Mouse (Mus musculus): Measurements from ENCODE around the gene Tmem45b. TPM values are rescaled to one million over a fixed set of nuclear protein-coding genes. Genes with fewer than 3 reads are reported as not detected.

Gene Tmem45b
- polyA plus RNA-seq, 1 experiment from 2014 or later: 234 TPM

DNA sequence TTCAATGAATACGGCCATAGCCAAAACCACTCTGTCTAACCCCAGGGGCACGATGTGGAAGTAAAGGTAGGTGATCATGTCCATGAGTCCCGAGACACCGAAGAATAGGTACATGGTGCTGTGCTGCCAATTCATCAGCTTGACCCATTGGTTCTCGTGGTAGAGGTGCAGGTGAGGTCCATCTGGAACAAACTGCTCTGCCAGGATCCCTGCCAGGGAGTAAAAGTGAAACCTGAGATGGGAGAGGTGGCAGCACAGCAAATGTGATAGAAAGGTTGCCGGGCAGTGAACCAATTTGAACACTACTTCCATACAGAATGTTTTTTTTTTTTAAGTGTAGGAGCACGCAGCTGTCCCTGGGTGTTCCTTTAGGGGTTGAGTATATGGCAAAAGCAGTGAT, 35.3 kb downstream of the Tmem45b start:
- H3K9me3 ChIP-seq (ENCODE audit: control insufficient read depth): no peaks in the 10 kb centered on the region
- no peak for TF ChIP-seq CTCF (IDR thresholded peaks at IDR 0.05; ENCODE audit: low read depth)
- H3K27me3 ChIP-seq (replicated peaks; ENCODE audit: control insufficient read depth, insufficient read depth, low read length): no peaks in the 10 kb centered on the region
- H3K4me2 ChIP-seq (replicated peaks; ENCODE audit: low read depth): no peak overlapping the region
- H3K4me3 ChIP-seq (ENCODE audit: low read depth, low read length): no peak overlapping the region
- no peak overlapping the region for H3K27ac ChIP-seq (ENCODE audit: low read depth, low read length)
- peaks cover 32% of the 10 kb centered on the region for H3K36me3 ChIP-seq (ENCODE audit: control insufficient read depth, insufficient read depth)
- 86% methylated on average over 7 of the region's 7 CpGs for WGBS
- no peak overlapping the region for H3K9ac ChIP-seq (ENCODE audit: low read depth, low read length)
- no peak for ATAC-seq
- H3K4me1 ChIP-seq (replicated peaks; ENCODE audit: control insufficient read depth, insufficient read depth, low read length): no peaks in the 10 kb centered on the region

DNA sequence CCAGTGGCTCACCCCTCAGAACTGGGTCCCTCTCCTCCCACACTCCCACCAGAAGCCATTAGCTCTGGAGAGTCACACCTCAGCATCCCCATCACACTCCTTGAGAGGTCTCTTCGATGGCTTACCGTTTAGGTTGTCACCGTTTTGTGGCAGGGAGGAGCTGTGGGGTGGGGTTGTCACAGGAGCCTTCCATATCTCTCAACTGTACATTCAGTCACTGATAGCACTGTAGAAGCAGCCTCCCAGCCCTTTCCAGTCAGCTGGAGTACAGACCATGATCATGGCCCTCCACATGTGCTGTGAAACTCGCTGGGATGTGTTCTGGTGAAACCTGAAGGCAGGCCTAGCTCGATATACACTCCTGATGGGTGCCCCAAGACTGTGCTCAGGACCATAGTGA, 42.1 kb downstream of the Tmem45b start:
- Histone ChIP-seq H3K4me2 (replicated peaks; ENCODE audit: low read depth) (no peak overlapping the region), H3K27me3 (replicated peaks; ENCODE audit: control insufficient read depth, insufficient read depth, low read length) (no peaks in the 10 kb centered on the region), H3K9me3 (ENCODE audit: control insufficient read depth) (no peaks in the 10 kb centered on the region), H3K27ac (ENCODE audit: low read depth, low read length) (no peak overlapping the region), H3K4me3 (ENCODE audit: low read depth, low read length) (no peak overlapping the region), H3K4me1 (replicated peaks; ENCODE audit: control insufficient read depth, insufficient read depth, low read length) (no peaks in the 10 kb centered on the region), H3K9ac (ENCODE audit: low read depth, low read length) (no peak overlapping the region), H3K36me3 (ENCODE audit: control insufficient read depth, insufficient read depth) (peaks cover 51% of the 10 kb centered on the region)
- TF ChIP-seq CTCF (IDR thresholded peaks at IDR 0.05; ENCODE audit: low read depth): no peak
- ATAC-seq: no peak
- 65% methylated on average over 5 of the region's 5 CpGs for WGBS

DNA sequence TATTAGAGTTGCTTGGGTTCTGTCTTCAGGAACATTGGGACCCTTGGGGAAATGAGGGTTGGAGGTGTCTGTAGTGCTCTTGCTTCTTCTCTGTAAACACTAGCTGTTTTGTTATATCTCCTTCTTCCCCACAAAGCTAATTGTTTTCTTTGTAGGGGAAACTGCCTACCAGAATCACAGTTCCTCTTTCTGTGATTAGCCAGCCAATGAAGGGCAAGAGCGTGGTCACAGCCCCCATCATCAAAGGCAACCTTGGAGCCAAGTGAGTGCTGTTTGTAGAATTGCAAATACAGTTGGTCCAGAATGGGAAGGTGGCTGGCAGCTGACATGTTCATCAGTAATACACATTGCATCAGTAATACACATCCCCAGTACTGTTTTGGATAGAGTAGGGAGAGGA, 45.4 kb downstream of the Tmem45b start:
- Histone ChIP-seq H3K4me1 (replicated peaks; ENCODE audit: control insufficient read depth, insufficient read depth, low read length) (no peaks in the 10 kb centered on the region), H3K27ac (ENCODE audit: low read depth, low read length) (no peak overlapping the region), H3K9ac (ENCODE audit: low read depth, low read length) (no peak overlapping the region), H3K36me3 (ENCODE audit: control insufficient read depth, insufficient read depth) (peaks cover 57% of the 10 kb centered on the region), H3K9me3 (ENCODE audit: control insufficient read depth) (no peaks in the 10 kb centered on the region), H3K27me3 (replicated peaks; ENCODE audit: control insufficient read depth, insufficient read depth, low read length) (no peaks in the 10 kb centered on the region), H3K4me3 (ENCODE audit: low read depth, low read length) (no peak overlapping the region), H3K4me2 (replicated peaks; ENCODE audit: low read depth) (no peak overlapping the region)
- no peak for TF ChIP-seq CTCF (IDR thresholded peaks at IDR 0.05; ENCODE audit: low read depth)
- WGBS: 100% methylated on average over 1 of the region's 1 CpGs
- ATAC-seq: no peak

DNA sequence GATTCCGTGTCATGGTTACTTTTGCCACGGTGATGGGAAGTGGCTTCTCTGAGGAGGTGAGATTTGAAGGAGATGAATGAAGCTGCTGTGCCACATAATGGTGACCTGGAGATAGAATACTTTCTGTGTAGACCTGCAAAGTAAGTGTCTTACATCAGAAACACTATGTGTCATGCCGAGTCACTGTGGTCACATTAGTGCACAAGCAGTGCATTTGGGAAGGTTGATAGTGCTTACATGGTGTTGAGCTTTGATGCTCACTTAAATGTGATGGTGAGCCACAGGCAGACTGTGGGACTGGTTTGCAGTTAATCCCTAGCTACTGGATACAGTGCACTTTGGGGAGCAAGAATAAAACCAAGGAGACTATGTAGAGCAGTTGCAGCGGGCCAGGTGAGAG, 52.1 kb downstream of the Tmem45b start:
- no peaks in the 10 kb centered on the region for H3K4me1 ChIP-seq (replicated peaks; ENCODE audit: control insufficient read depth, insufficient read depth, low read length)
- no peak for ATAC-seq
- H3K36me3 ChIP-seq (ENCODE audit: control insufficient read depth, insufficient read depth): peaks cover 82% of the 10 kb centered on the region
- no peaks in the 10 kb centered on the region for H3K27me3 ChIP-seq (replicated peaks; ENCODE audit: control insufficient read depth, insufficient read depth, low read length)
- 93% methylated on average over 4 of the region's 4 CpGs for WGBS
- H3K9ac ChIP-seq (ENCODE audit: low read depth, low read length): no peak overlapping the region
- no peak overlapping the region for H3K4me2 ChIP-seq (replicated peaks; ENCODE audit: low read depth)
- H3K4me3 ChIP-seq (ENCODE audit: low read depth, low read length): no peak overlapping the region
- H3K9me3 ChIP-seq (ENCODE audit: control insufficient read depth): no peaks in the 10 kb centered on the region
- no peak for TF ChIP-seq CTCF (IDR thresholded peaks at IDR 0.05; ENCODE audit: low read depth)
- H3K27ac ChIP-seq (ENCODE audit: low read depth, low read length): no peak overlapping the region

DNA sequence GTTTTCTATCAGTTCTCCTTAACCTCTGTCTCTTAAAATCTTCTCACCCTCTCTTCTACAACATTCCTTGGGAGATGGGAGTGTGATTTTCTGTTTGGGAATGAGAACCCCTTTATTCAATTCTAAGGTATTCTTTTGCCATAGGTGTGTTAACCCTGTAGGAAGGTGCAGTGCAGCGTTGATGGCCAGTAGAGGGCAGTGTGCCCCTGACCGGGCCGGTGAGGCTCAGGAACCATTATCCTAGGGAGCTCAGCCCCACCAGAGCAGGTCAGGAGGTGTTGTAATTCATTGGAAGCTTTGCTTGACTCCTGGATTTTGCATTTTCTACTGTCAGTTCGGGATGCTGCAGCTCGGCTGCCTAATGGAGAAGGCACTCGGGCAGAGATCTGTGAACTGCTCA, 59.0 kb downstream of the Tmem45b start:
- 62% methylated on average over 6 of the region's 6 CpGs for WGBS
- Histone ChIP-seq H3K27ac (ENCODE audit: low read depth, low read length) (no peak overlapping the region), H3K9ac (ENCODE audit: low read depth, low read length) (no peak overlapping the region), H3K4me1 (replicated peaks; ENCODE audit: control insufficient read depth, insufficient read depth, low read length) (no peaks in the 10 kb centered on the region), H3K4me2 (replicated peaks; ENCODE audit: low read depth) (no peak overlapping the region), H3K27me3 (replicated peaks; ENCODE audit: control insufficient read depth, insufficient read depth, low read length) (no peaks in the 10 kb centered on the region), H3K9me3 (ENCODE audit: control insufficient read depth) (no peaks in the 10 kb centered on the region), H3K36me3 (ENCODE audit: control insufficient read depth, insufficient read depth) (peaks cover 69% of the 10 kb centered on the region), H3K4me3 (ENCODE audit: low read depth, low read length) (no peak overlapping the region)
- ATAC-seq: peak; percentile 77
- TF ChIP-seq CTCF (IDR thresholded peaks at IDR 0.05; ENCODE audit: low read depth): peak; percentile 91

DNA sequence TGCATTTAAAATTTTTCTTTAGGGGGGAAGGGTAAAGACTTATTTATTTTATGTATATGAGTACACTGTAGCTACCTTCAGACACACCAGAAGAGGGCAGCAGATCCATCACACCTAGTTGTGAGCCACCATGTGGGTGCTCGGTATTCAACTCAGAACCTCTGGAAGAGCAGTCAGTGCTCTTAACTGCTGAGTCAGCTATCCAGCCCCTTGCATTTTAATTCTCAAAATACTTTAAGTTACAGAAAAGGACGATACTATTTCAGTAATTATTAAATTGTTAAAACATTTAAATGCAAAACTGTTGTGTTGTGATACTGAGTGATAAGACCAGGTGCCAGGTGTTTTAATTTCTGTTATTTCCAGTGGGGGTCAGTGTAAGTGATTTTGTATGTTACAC, 60.0 kb downstream of the Tmem45b start:
- no peaks in the 10 kb centered on the region for H3K9me3 ChIP-seq (ENCODE audit: control insufficient read depth)
- peak; percentile 28 for TF ChIP-seq CTCF (IDR thresholded peaks at IDR 0.05; ENCODE audit: low read depth)
- no peaks in the 10 kb centered on the region for H3K27me3 ChIP-seq (replicated peaks; ENCODE audit: control insufficient read depth, insufficient read depth, low read length)
- no peak for ATAC-seq
- H3K4me1 ChIP-seq (replicated peaks; ENCODE audit: control insufficient read depth, insufficient read depth, low read length): no peaks in the 10 kb centered on the region
- H3K27ac ChIP-seq (ENCODE audit: low read depth, low read length): no peak overlapping the region
- H3K36me3 ChIP-seq (ENCODE audit: control insufficient read depth, insufficient read depth): peaks cover 69% of the 10 kb centered on the region
- H3K9ac ChIP-seq (ENCODE audit: low read depth, low read length): no peak overlapping the region
- H3K4me3 ChIP-seq (ENCODE audit: low read depth, low read length): no peak overlapping the region
- WGBS: 76% methylated on average over 2 of the region's 2 CpGs
- no peak overlapping the region for H3K4me2 ChIP-seq (replicated peaks; ENCODE audit: low read depth)

DNA sequence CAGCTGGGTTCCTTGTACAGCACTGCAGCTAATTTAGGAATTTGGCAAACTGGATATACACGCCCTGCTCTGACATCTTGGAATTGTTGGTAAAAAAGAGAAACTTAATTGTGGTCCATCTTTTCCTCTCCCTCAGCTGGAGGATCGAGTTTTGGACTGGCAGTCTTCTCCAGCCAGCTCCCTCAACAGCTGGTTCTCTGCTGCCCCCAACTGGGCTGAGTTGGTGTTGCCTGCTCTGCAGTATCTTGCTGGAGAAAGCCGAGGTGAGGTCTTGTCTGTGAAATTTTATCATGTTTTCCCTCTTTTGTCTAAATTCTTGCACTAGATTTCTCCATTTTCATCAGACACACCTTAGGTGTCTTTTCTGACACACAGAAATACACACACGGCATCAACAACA, 63.8 kb downstream of the Tmem45b start:
- H3K27ac ChIP-seq (ENCODE audit: low read depth, low read length): no peak overlapping the region
- no peak overlapping the region for H3K9ac ChIP-seq (ENCODE audit: low read depth, low read length)
- H3K9me3 ChIP-seq (ENCODE audit: control insufficient read depth): no peaks in the 10 kb centered on the region
- 49% methylated on average over 4 of the region's 4 CpGs for WGBS
- peak; percentile 87 for TF ChIP-seq CTCF (IDR thresholded peaks at IDR 0.05; ENCODE audit: low read depth)
- H3K27me3 ChIP-seq (replicated peaks; ENCODE audit: control insufficient read depth, insufficient read depth, low read length): no peaks in the 10 kb centered on the region
- no peak overlapping the region for H3K4me3 ChIP-seq (ENCODE audit: low read depth, low read length)
- H3K4me1 ChIP-seq (replicated peaks; ENCODE audit: control insufficient read depth, insufficient read depth, low read length): no peaks in the 10 kb centered on the region
- no peak for ATAC-seq
- H3K4me2 ChIP-seq (replicated peaks; ENCODE audit: low read depth): no peak overlapping the region
- peaks cover 81% of the 10 kb centered on the region for H3K36me3 ChIP-seq (ENCODE audit: control insufficient read depth, insufficient read depth)
